Mouse (Mus musculus) megakaryocyte, embryonic 14.5 days (primary cell): ENCODE measurements around the gene Klhl2. TPM values are rescaled to one million over a fixed set of nuclear protein-coding genes. Genes with fewer than 3 reads are reported as not detected.
A peak's percentile ranks its signal among the peaks of the same experiment; 100 is the strongest.

Source experiments
- H3K27me3 ChIP-seq: replicated peaks from 2 replicates; pipeline ENCODE3; 2012; ENCODE audit warnings: inconsistent platforms
- H3K36me3 ChIP-seq: replicated peaks from 2 replicates; pipeline ENCODE3; 2012; ENCODE audit warnings: low read length, inconsistent platforms, mixed read lengths
- H3K4me1 ChIP-seq: 2 replicates; pipeline ENCODE4 v1.6.1; 2012; ENCODE audit warnings: inconsistent platforms
- H3K4me3 ChIP-seq: replicated peaks from 2 replicates; pipeline ENCODE3; 2012; ENCODE audit warnings: moderate library complexity, mild to moderate bottlenecking, inconsistent platforms
- H3K9me3 ChIP-seq: 2 replicates; pipeline ENCODE4 v1.6.1; 2012; ENCODE audit warnings: inconsistent platforms
- FLI1 ChIP-seq: IDR thresholded peaks from 2 replicates; pipeline ENCODE4 v1.6.1; 2012; ENCODE audit warnings: low read length, inconsistent platforms, mixed read lengths
- GATA1 ChIP-seq: IDR thresholded peaks from 3 replicates; pipeline ENCODE4 v1.6.1; 2012; ENCODE audit warnings: mixed read lengths, low read length, inconsistent platforms, borderline replicate concordance
- polyA plus RNA-seq: library from polyadenylated mRNA; stranded (reverse); fragments of >175 nt; gene quantifications from 2 replicates; pipeline ENCODE4 v1.2.3, GENCODE M21; 2012; ENCODE audit warnings: low replicate concordance; ENCODE audit not compliant: insufficient read depth

Klhl2 gene
- polyA plus RNA-seq, 1 experiment = 2.4 TPM

- TF ChIP-seq GATA1 (no peak), FLI1 (no peak)
- Histone ChIP-seq H3K36me3 (peaks cover 46% of the 10 kb centered on the region), H3K4me3 (no peak overlapping the region), H3K27me3 (peaks cover 1% of the 10 kb centered on the region), H3K9me3 (peaks cover 5% of the 10 kb centered on the region), H3K4me1 (peaks cover 51% of the 10 kb centered on the region)
These were observed 17.2 kb downstream of the Klhl2 start for GRCm38 (mm10) chr8:64832581-64833135.

DNA sequence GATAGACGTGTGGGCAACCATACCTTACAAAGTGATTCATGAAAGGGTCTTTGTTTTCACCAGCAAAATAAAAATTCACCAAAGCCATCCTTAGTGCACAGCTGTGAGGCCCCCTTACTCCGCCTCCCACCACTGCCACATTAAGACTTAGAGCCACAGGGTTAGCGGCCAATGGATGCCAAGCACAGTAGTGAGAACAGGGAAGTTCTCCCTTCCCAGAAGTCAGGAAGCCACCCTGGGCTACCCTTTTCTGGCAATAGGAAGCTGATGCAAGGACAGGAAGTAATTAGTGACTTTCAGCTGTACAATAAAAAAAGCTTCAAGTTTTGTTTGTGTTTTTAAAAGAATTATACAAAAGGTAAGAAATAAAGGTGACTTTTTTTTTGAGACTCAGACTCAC is 18.2 kb downstream of the Klhl2 start:
- Histone ChIP-seq H3K36me3 (peaks cover 50% of the 10 kb centered on the region), H3K4me3 (peak overlapping the region; percentile 8), H3K9me3 (peaks cover 5% of the 10 kb centered on the region), H3K27me3 (peaks cover 4% of the 10 kb centered on the region), H3K4me1 (peaks cover 56% of the 10 kb centered on the region)
- no peak for TF ChIP-seq GATA1
- TF ChIP-seq FLI1 = no peak

DNA sequence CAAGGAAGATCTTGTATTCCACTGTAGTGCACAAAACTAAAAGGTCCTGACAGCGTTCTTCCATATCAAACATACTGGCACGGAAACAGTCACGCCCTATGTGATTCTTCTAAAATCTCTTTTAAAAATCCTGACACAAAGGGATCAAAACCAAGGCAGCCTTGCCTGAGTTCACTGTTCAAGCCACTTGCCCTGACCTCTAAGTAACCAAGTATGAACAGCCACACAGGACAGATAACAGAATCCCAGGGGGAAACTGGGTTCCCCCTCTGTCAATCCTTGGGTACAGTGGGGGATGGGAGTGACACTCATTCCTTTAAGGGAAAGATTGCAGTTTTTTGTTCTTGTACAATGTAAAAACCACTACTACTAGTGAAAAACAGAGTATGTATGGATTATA is 19.9 kb downstream of the Klhl2 start:
- peaks cover 5% of the 10 kb centered on the region for H3K9me3 ChIP-seq
- H3K36me3 ChIP-seq = peaks cover 59% of the 10 kb centered on the region
- H3K27me3 ChIP-seq = peaks cover 4% of the 10 kb centered on the region
- no peak overlapping the region for H3K4me3 ChIP-seq
- peaks cover 63% of the 10 kb centered on the region for H3K4me1 ChIP-seq
- TF ChIP-seq FLI1 (no peak), GATA1 (no peak)

DNA sequence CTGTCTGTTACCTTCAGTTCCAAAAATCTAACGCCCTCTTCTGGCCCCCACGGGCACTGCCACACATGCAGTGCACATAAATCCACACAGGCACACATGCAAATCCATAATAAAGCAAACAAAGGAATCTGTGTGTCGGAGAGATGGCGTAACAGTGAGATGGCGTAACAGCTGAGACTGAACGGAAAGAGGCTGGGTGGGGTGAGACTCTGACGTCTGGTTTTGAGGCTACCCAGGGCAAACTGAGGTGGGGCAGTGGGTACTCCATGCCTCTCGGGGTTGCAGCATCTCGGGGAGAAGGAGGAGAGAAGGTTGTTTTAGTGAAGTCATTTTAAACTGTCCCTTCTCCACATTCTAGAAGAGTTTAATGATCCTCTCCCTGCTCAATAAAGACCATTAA is 20.4 kb downstream of the Klhl2 start:
- H3K4me1 ChIP-seq = peaks cover 63% of the 10 kb centered on the region
- peaks cover 4% of the 10 kb centered on the region for H3K27me3 ChIP-seq
- TF ChIP-seq GATA1 (no peak), FLI1 (no peak)
- H3K9me3 ChIP-seq = peaks cover 5% of the 10 kb centered on the region
- no peak overlapping the region for H3K4me3 ChIP-seq
- H3K36me3 ChIP-seq = peaks cover 63% of the 10 kb centered on the region

DNA sequence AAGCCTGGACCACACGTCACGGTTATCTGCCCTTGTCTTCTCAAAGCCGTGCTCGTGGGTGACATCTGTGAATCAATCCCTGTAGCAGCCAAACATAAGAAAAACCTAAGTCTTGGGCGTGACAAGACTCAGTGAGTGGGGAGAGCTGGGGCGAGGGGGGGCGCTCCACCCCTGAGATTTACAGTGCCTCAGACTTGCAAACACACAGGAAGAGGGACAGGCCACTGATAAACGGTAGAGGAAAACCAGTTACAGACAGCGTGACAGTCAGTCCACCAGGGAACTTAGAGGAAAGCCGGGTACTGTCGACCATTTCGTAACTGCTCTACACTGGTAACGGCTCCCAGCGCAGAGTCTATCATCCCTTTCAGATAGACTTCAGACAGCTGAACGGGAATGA is 21.4 kb downstream of the Klhl2 start:
- TF ChIP-seq FLI1 (no peak), GATA1 (no peak)

GRCm38 (mm10) chr8:64827356-64827755 is 22.5 kb downstream of the Klhl2 start:
- Histone ChIP-seq H3K27me3 (peaks cover 4% of the 10 kb centered on the region), H3K4me3 (no peak overlapping the region), H3K36me3 (peaks cover 61% of the 10 kb centered on the region), H3K4me1 (peaks cover 62% of the 10 kb centered on the region), H3K9me3 (peaks cover 5% of the 10 kb centered on the region)
- TF ChIP-seq FLI1 = no peak
- no peak for TF ChIP-seq GATA1

More for the DNA sequence above, 21.4 kb downstream of the Klhl2 start:
- Histone ChIP-seq H3K27me3 (peaks cover 4% of the 10 kb centered on the region), H3K36me3 (peaks cover 62% of the 10 kb centered on the region), H3K4me3 (peak overlapping the region; percentile 81), H3K4me1 (peaks cover 63% of the 10 kb centered on the region), H3K9me3 (peaks cover 5% of the 10 kb centered on the region)

GRCm38 (mm10) chr8:64826461-64826860 is 23.4 kb downstream of the Klhl2 start:
- peaks cover 58% of the 10 kb centered on the region for H3K4me1 ChIP-seq
- peaks cover 5% of the 10 kb centered on the region for H3K9me3 ChIP-seq
- peaks cover 4% of the 10 kb centered on the region for H3K27me3 ChIP-seq
- no peak for TF ChIP-seq GATA1
- TF ChIP-seq FLI1 = no peak
- H3K36me3 ChIP-seq = peaks cover 54% of the 10 kb centered on the region
- H3K4me3 ChIP-seq = no peak overlapping the region

- TF ChIP-seq GATA1 (no peak), FLI1 (no peak)
- peaks cover 4% of the 10 kb centered on the region for H3K27me3 ChIP-seq
- no peaks in the 10 kb centered on the region for H3K9me3 ChIP-seq
- H3K4me3 ChIP-seq = no peak overlapping the region
- peaks cover 43% of the 10 kb centered on the region for H3K36me3 ChIP-seq
- peaks cover 54% of the 10 kb centered on the region for H3K4me1 ChIP-seq
These were observed 25.9 kb downstream of the Klhl2 start for GRCm38 (mm10) chr8:64823905-64824304.

DNA sequence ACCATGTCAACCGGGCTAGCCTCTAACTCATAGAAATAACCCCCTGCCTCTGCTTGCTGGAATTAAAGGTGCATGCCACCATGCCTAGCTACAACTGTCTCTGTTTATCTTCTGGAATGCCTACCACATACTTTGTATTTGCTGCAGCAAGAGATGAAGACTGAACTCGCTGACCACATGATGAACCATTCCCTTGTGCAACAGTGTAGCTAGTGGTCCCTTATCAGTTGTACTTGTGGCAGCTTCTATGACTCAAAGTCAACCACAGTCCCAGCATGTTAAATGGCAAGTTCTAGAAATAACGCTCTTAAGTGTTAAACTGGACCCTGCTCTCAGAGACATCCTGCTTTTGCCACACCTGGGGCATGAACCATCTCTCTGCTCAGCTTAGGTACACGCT is 28.9 kb downstream of the Klhl2 start:
- TF ChIP-seq GATA1 (peak; percentile 67; the same call in 1 of the 3 replicates), FLI1 (no peak)
- no peaks in the 10 kb centered on the region for H3K27me3 ChIP-seq
- no peaks in the 10 kb centered on the region for H3K9me3 ChIP-seq
- peak overlapping the region; percentile 81 for H3K4me3 ChIP-seq
- peaks cover 29% of the 10 kb centered on the region for H3K4me1 ChIP-seq
- peaks cover 21% of the 10 kb centered on the region for H3K36me3 ChIP-seq

DNA sequence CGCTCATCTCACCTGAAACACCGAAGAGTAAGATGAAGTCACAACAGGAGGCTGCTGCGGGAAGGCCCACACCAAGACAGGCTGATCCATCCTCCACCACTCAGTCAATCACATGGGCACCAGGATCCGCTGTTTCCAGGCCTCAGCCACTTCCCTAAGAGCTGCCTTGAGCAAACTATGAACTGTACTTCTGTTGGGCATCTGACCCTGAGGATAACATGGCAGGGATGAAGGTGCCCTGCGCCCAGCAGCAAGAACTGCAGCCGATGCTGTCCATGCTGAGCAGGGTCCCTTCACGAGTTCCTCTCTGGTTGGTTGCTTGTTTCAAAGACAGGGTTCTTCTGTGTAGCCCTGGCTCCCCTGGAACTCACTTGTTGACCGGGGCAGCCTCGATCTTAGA is 38.0 kb downstream of the Klhl2 start:
- Histone ChIP-seq H3K36me3 (peaks cover 39% of the 10 kb centered on the region), H3K9me3 (peaks cover 10% of the 10 kb centered on the region), H3K4me3 (no peak overlapping the region), H3K27me3 (no peaks in the 10 kb centered on the region), H3K4me1 (no peaks in the 10 kb centered on the region)
- TF ChIP-seq GATA1 (no peak), FLI1 (no peak)
